Mouse (Mus musculus) naive thymus-derived CD4-positive, alpha-beta T cell, adult 2 months (primary cell): ENCODE results near the gene Ninl.

Source experiments
- DNase-seq: peaks from one replicate; pipeline ENCODE4 v3.0.0-alpha.2; 2011; ENCODE audit warnings: low read depth

Ninl gene

GRCm38 (mm10) chr2:150904272-150904935 lies 134.8 kb downstream of the Ninl start, which contains the start of gene Abhd12:
TSS of gene Abhd12 (minus strand) at chr2:150904741.
- DNase-seq = peak; percentile 95

DNA sequence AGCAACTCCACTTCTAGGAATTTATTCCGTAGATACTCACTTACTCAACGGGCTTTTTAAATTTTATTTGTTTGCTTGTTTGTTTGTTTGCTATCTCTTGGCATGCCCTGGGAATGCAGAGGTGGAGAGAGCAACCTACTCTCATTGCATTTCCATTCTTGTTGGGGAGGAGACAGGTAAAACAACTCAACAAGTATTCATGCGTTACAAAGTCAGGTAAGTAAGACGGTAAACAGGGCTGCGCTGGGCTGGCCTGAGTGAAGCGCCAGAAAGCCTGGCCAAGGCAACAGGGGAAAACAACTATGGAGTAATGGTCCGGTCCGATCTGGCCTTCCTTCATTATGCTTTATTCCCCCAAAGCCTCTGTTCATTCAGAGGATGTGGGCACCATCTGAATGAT lies 136.8 kb downstream of the Ninl start:
- no peak for DNase-seq

- no peak for DNase-seq
Observed at GRCm38 (mm10) chr2:150900341-150900740, 138.8 kb downstream of the Ninl start.

- DNase-seq = no peak
Observed at GRCm38 (mm10) chr2:150895691-150896252, 143.4 kb downstream of the Ninl start.

DNA sequence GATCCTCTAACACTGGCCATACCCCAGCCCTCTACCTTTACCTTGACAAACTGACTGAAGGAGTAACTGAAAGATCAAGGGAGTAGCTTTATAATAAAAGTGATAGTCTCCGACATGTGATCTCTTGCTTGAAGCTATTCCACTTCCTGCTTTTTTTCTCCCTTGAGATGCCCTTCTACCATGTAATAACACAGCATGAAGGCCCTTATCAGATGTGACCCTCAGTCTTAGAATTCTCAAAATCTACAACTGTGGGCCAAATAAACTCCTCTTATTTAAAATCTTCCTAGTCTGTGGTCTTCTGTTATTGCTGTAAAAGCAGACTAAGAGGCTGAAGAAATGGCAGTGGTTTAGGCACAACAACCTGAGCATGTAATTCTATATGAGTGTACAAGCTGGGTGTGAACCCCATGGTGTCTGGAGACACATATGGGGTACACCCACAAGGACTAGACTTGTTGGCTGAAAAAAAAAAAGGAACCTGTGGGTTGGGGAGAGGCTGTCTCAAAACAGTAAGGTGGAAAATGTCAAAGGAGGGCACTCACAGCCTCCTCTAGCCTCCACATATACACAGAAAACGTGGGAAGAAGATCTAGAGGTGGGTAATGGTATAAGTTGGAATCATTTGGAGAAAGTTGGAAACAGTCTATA lies 144.4 kb downstream of the Ninl start:
- no peak for DNase-seq

DNA sequence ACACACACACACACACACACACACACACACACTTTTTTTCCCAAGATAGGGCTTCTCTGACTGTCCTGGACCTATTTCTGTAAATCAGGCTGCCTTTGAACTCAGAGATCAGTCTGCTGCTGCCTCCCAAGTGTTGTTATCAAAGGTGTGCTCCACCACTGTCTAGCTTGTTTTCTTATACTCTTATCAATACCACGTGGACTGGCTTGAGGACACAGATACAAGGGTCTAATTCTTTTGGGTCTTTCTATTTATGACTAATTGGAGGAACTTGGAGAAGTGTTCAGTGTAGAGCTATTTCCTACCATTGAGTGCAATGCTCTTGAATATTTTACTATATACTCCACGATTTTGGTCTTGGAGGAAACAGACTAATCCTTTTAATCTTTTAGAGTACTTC lies 151.8 kb downstream of the Ninl start:
- DNase-seq = no peak

DNA sequence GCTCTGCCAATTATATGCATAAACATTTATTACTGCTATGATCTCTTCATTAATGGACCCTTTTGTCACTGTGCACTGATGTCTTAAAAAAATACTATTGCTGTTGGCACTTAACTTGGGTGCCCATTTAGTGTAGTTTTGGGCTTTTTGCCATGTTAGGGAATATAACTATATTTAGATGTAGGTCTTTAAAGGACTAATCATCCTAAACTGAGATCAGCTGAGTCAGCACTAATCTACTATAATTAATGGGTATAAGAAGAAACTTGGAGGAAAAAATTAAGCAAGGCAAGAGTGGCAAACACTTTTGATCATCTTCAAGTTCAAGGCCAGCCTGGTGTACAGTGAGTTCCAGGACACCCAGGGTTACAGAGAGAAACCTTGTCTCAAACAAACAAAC lies 152.9 kb downstream of the Ninl start:
- DNase-seq = no peak

DNA sequence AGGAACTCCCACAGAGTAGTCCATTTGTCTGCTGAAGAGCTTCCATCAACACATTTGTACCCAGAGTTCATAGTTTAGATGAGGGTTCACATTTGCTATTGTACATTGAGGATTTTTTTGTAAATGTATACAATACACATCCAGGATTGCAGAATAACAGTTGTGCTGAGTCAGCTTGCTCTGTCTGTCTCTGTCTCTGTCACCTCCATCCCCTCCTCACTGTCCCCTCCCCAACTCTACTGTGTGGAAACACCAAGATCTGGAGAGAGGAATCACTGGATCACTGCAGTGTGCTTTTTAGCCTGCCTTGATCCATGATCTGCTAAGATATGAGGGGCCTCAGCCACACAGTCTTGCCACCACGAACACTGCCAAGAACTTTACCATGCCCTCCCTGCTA lies 153.4 kb downstream of the Ninl start:
- no peak for DNase-seq

DNA sequence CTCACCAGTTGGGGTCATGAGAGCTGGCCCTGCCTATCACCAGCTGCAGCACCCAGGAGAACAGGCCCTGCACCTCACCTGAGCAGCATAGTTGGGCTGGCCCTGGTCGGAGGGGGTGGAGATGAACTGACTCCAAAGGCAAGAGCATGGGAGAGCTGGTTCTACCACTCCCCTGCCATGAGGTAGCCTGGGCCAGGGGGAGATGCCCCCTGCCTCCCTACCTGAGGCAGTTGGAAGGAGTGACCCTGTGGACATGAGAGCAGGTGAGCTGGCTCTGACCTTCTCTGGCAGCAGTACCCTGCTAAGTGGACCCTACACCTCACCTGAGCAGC lies 154.4 kb downstream of the Ninl start:
- no peak for DNase-seq
